Mouse (Mus musculus) lung, embryonic 16.5 days (tissue): ENCODE measurements at regions not wholly inside any gene's neighbourhood (a gene's known extent, or its start where the extent isn't known, plus 50 kb on each side); places are given as distances from the start of the nearest gene placed in this dataset.
A peak's percentile ranks its signal among the peaks of the same experiment; 100 is the strongest.
"Not testable (repeated sequence)": the region's sequence is repeated elsewhere in the genome, so short reads cannot be mapped to it uniquely, and the experiment has no call there.

ENCODE experiments used
- ATAC-seq: fragments of 200-750 bp; cut with Nextera tagmentation; 2 replicates; pipeline ENCODE4 v1.8.0; 2017; ENCODE audit warnings: low read depth, mild to moderate bottlenecking, moderate library complexity
- H3K27ac ChIP-seq: fragments of 300-500 bp; sonication (generic); 2 replicates; pipeline ENCODE4 v1.5.1; 2014; ENCODE audit warnings: mild to moderate bottlenecking, control low read depth, low read length
- H3K27me3 ChIP-seq: fragments of 300-500 bp; sonication (generic); 2 replicates; pipeline ENCODE4 v1.6.1; 2014; ENCODE audit warnings: low read depth, low read length, mixed read lengths; ENCODE audit not compliant: control insufficient read depth, insufficient read depth
- H3K36me3 ChIP-seq: fragments of 300-500 bp; sonication (generic); 2 replicates; pipeline ENCODE4 v1.6.1; 2014; ENCODE audit warnings: low read length; ENCODE audit not compliant: control insufficient read depth, insufficient read depth
- H3K4me1 ChIP-seq: fragments of 300-500 bp; sonication (generic); replicated peaks from 2 replicates; pipeline ENCODE4 v1.6.1; 2014; ENCODE audit warnings: low read length, mixed read lengths; ENCODE audit not compliant: control insufficient read depth, insufficient read depth
- H3K4me2 ChIP-seq: fragments of 300-500 bp; sonication (generic); 2 replicates; pipeline ENCODE4 v1.6.1; 2014; ENCODE audit warnings: low read depth, low read length, control low read depth
- H3K4me3 ChIP-seq: fragments of 300-500 bp; sonication (generic); 2 replicates; pipeline ENCODE4 v1.5.1; 2014; ENCODE audit warnings: mild to moderate bottlenecking, low read length, control low read depth
- H3K9ac ChIP-seq: fragments of 300-500 bp; sonication (generic); 2 replicates; pipeline ENCODE4 v1.6.1; 2014; ENCODE audit warnings: low read length, control low read depth
- H3K9me3 ChIP-seq: fragments of 300-500 bp; sonication (generic); 2 replicates; pipeline ENCODE4 v1.6.1; 2016; ENCODE audit warnings: low read length; ENCODE audit not compliant: control insufficient read depth
- WGBS: fragments of 180-500 bp; shearing (Covaris S2); extraction: QIAGEN DNeasy Blood & Tissue Kit; methylation state at CpG from one replicate; pipeline ENCODE4 v1.1.7; 2014; 5-methylcytosine and 5-hydroxymethylcytosine counted together

- no peaks in the 10 kb centered on the region for H3K9me3 ChIP-seq
- H3K27me3 ChIP-seq: no peaks in the 10 kb centered on the region
- no peaks in the 10 kb centered on the region for H3K36me3 ChIP-seq
- no peaks in the 10 kb centered on the region for H3K4me1 ChIP-seq
- 57% methylated on average over 7 of the region's 7 CpGs for WGBS
- no peak overlapping the region for H3K4me3 ChIP-seq
- no peak for ATAC-seq
- H3K9ac ChIP-seq: no peak overlapping the region
- H3K4me2 ChIP-seq: no peak overlapping the region
- H3K27ac ChIP-seq: no peak overlapping the region
These were observed 97.0 kb downstream of the 1700129C05Rik start for GRCm38 (mm10) chr14:59045687-59046086.

GRCm38 (mm10) chr14:59045235-59045634 is 97.5 kb downstream of the 1700129C05Rik start:
- 80% methylated on average over 7 of the region's 7 CpGs for WGBS
- H3K36me3 ChIP-seq: no peaks in the 10 kb centered on the region
- no peak overlapping the region for H3K4me2 ChIP-seq
- H3K4me3 ChIP-seq: no peak overlapping the region
- no peaks in the 10 kb centered on the region for H3K9me3 ChIP-seq
- H3K9ac ChIP-seq: no peak overlapping the region
- H3K27ac ChIP-seq: no peak overlapping the region
- no peak for ATAC-seq
- no peaks in the 10 kb centered on the region for H3K27me3 ChIP-seq
- no peaks in the 10 kb centered on the region for H3K4me1 ChIP-seq

GRCm38 (mm10) chr14:59042152-59042551 is 100.5 kb downstream of the 1700129C05Rik start:
- no peaks in the 10 kb centered on the region for H3K9me3 ChIP-seq
- no peak overlapping the region for H3K9ac ChIP-seq
- no peak overlapping the region for H3K4me2 ChIP-seq
- no peak for ATAC-seq
- no peak overlapping the region for H3K4me3 ChIP-seq
- H3K27ac ChIP-seq: no peak overlapping the region
- no peaks in the 10 kb centered on the region for H3K36me3 ChIP-seq
- WGBS: 87% methylated on average over 2 of the region's 2 CpGs
- no peaks in the 10 kb centered on the region for H3K4me1 ChIP-seq
- no peaks in the 10 kb centered on the region for H3K27me3 ChIP-seq

- H3K4me3 ChIP-seq, H3K9ac ChIP-seq, H3K4me1 ChIP-seq, H3K9me3 ChIP-seq, ATAC-seq, H3K27me3 ChIP-seq, H3K27ac ChIP-seq, H3K4me2 ChIP-seq, H3K36me3 ChIP-seq: not testable (repeated sequence)
- WGBS: 39% methylated on average over 9 of the region's 9 CpGs
These were observed 116.9 kb downstream of the 1700129C05Rik start for GRCm38 (mm10) chr14:59025757-59026156.

DNA sequence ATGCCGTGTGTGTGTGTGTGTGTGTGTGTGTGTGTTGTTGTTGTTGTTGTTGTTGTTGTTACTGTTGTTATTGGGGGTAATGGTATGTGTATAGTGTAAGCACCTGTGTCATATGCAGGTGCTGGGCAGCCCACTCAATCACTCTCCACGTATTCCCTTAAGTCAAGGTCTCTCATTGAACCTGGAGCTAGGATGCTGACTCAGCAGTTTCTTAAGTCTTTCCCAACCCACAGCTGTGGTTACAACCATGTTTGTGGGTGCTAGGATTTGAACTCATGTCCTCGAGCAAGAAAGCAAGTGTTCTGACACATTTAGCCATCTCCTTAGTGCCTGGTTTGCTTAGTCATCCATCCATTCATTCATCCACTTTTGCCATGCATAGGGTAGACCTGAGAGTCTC is 133.2 kb downstream of the 1700129C05Rik start:
- Histone ChIP-seq H3K27ac (no peak overlapping the region), H3K4me1 (no peaks in the 10 kb centered on the region), H3K4me3 (no peak overlapping the region), H3K9ac (no peak overlapping the region), H3K4me2 (no peak overlapping the region), H3K27me3 (no peaks in the 10 kb centered on the region), H3K9me3 (no peaks in the 10 kb centered on the region), H3K36me3 (no peaks in the 10 kb centered on the region)
- 83% methylated on average over 3 of the region's 3 CpGs for WGBS
- no peak for ATAC-seq

GRCm38 (mm10) chr14:58999106-58999778 is 143.5 kb downstream of the 1700129C05Rik start:
- Histone ChIP-seq H3K27ac (no peak overlapping the region), H3K4me3 (no peak overlapping the region), H3K27me3 (no peaks in the 10 kb centered on the region), H3K4me2 (no peak overlapping the region), H3K36me3 (no peaks in the 10 kb centered on the region), H3K9ac (no peak overlapping the region), H3K9me3 (no peaks in the 10 kb centered on the region), H3K4me1 (peaks cover 4% of the 10 kb centered on the region; the same call in 1 of the 2 replicates)
- ATAC-seq: peak; percentile 71
- WGBS: 38% methylated on average over 5 of the region's 5 CpGs

- Histone ChIP-seq H3K36me3 (no peaks in the 10 kb centered on the region), H3K9ac (no peak overlapping the region), H3K4me3 (no peak overlapping the region), H3K27me3 (no peaks in the 10 kb centered on the region), H3K4me1 (peaks cover 4% of the 10 kb centered on the region; the same call in 1 of the 2 replicates), H3K27ac (no peak overlapping the region), H3K9me3 (no peaks in the 10 kb centered on the region), H3K4me2 (no peak overlapping the region)
- no peak for ATAC-seq
- WGBS: 63% methylated on average over 6 of the region's 6 CpGs
These were observed 147.7 kb downstream of the 1700129C05Rik start for GRCm38 (mm10) chr14:58994994-58995393.

DNA sequence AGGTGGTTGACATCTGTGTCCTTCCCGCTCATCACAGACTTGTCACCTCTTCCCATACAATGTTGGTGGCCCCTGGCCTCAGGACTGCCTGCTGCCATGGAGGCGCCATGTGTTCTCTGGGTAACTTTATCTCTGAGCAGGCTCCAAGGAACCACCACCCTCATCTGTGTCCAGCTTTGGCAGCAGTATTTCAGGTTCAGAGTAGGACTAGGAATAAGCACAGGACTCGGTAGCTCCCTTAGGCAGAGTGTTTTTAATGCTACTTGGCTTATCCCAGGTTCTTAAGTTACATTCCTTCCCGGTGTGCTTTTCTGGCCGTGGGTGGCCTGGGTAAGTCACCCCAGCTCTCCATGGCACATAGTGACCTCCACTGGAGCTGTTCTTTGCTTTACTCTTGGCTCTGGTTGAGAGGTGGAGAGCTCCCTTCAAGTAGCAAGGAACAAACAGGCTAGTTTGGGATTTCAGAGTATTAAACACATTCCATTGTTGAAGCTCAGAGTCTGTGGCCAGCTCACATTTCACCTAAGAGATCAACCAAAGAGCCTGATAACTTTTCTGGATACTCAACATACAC is 153.0 kb downstream of the 1700129C05Rik start:
- ATAC-seq: peak; percentile 90
- Histone ChIP-seq H3K9ac (no peak overlapping the region), H3K27me3 (no peaks in the 10 kb centered on the region), H3K4me1 (peaks cover 5% of the 10 kb centered on the region; the same call in 1 of the 2 replicates), H3K4me2 (no peak overlapping the region), H3K4me3 (no peak overlapping the region), H3K27ac (peak overlapping the region; percentile 74), H3K9me3 (no peaks in the 10 kb centered on the region), H3K36me3 (no peaks in the 10 kb centered on the region)
- 66% methylated on average over 5 of the region's 5 CpGs for WGBS

DNA sequence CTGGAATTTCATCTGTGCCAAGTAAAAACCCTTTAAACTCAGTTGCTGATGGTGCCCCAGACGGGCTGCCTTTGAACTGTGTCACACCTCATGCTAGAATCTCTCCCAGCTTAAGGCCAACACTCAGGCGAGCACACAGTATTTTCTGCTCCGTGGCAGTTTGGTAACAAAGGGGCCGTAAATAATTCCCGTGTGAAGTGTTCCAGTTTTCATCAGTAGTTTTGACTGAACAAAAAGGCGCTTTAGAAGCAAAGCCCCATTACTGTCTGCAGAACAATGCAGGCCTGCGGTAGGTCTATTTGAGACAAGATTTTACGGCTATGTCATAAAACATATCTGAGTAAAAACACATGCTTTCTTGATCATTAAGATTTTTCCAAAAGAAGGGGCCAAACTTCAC is 155.0 kb downstream of the 1700129C05Rik start:
- Histone ChIP-seq H3K9ac (no peak overlapping the region), H3K4me3 (no peak overlapping the region), H3K4me1 (peaks cover 5% of the 10 kb centered on the region; the same call in 1 of the 2 replicates), H3K9me3 (no peaks in the 10 kb centered on the region), H3K4me2 (no peak overlapping the region), H3K27ac (no peak overlapping the region), H3K36me3 (no peaks in the 10 kb centered on the region), H3K27me3 (no peaks in the 10 kb centered on the region)
- ATAC-seq: no peak
- 34% methylated on average over 8 of the region's 8 CpGs for WGBS
